Mouse (Mus musculus): ENCODE measurements around the gene Syn2. TPM values are rescaled to one million over a fixed set of nuclear protein-coding genes. Genes with fewer than 3 reads are reported as not detected.

Gene Syn2
- total RNA-seq, 2 experiments from 2014 or later, result not detected

DNA sequence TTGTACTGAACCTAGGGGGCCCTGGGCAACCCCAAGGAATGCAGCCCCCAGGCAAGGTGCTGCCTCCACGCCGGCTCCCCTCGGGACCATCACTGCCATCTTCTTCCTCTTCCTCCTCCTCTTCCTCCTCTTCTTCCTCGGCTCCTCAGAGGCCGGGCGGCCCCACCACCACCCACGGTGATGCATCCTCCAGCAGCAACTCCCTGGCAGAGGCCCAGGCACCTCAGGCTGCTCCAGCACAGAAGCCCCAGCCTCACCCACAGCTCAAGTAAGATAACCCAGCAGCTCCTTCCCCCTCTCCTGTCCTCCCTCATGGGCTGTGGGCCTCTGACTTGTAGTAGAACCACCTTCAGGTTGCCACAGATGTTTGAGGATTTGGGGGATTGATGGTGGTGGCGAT lies 143.4 kb downstream of the Syn2 start:
- no peak for ATAC-seq (replicated peaks; ENCODE audit: low FRiP score, poor library complexity, severe bottlenecking)

- no peak for ATAC-seq (replicated peaks; ENCODE audit: low FRiP score, poor library complexity, severe bottlenecking)
These were observed 144.9 kb downstream of the Syn2 start for GRCm38 (mm10) chr6:115279639-115280038.

- no peak for ATAC-seq (replicated peaks; ENCODE audit: low FRiP score, poor library complexity, severe bottlenecking)
These were observed 149.5 kb downstream of the Syn2 start for GRCm38 (mm10) chr6:115284153-115284552.

DNA sequence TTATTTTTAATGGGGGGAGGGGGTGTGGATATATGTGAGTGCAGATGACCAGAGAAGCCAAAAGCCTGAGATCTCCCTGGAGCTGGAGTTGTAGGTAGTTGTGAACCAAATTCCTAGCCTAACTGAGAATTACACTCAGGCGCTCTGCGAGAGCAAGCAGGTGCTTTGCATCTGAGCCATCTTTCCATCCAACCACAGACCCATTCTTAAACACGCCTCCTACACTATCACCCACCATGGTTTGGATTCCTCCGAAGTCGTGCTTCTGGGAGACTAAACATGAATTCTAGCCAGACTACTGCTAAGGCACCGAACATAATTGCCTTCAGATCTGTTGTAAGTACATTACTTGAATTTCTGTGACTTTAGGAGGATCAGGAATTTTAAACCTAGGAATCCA lies 151.7 kb downstream of the Syn2 start:
- ATAC-seq (replicated peaks; ENCODE audit: low FRiP score, poor library complexity, severe bottlenecking), result no peak

DNA sequence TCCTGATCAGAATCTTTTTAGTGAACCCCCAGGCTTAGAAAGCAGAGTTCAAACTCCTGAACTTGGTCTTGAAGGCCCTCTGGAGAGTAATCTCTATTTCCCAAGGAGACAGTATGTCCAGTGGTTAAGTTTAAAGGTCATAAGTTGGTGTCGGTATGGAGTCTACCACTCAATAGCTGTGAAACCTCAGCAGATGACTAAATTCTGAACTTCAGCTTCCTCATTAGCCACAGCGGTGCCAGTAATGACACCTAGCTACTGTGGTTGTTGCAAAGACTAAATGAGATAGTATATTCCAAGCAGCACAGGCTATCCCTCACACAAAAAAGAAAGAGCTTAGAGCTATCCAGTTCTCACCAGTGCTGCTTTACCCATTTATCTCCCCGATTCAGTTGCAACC lies 153.5 kb downstream of the Syn2 start:
- ATAC-seq (replicated peaks; ENCODE audit: low FRiP score, poor library complexity, severe bottlenecking), result no peak

GRCm38 (mm10) chr6:115290561-115290960 lies 155.9 kb downstream of the Syn2 start:
- no peak for ATAC-seq (replicated peaks; ENCODE audit: low FRiP score, poor library complexity, severe bottlenecking)

DNA sequence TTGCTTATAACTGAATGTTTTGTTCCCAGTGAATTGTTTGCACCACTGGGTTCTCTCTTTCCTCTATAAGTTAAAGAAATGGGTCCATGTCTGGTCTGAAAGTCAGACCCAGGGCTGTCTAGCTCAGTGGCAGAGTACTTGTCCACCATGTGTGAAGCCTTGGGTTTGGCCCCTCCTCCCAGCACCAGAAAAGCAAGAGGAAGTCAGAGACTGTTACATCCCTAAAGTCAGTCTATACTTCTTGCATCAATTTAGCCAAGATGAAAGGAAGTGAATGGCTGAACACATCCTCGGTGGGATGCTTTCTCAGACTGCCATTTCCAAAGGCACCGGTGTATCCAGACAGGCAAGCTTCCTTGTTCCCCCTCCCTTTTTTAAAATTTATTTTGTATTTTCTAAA lies 156.4 kb downstream of the Syn2 start:
- no peak for ATAC-seq (replicated peaks; ENCODE audit: low FRiP score, poor library complexity, severe bottlenecking)

DNA sequence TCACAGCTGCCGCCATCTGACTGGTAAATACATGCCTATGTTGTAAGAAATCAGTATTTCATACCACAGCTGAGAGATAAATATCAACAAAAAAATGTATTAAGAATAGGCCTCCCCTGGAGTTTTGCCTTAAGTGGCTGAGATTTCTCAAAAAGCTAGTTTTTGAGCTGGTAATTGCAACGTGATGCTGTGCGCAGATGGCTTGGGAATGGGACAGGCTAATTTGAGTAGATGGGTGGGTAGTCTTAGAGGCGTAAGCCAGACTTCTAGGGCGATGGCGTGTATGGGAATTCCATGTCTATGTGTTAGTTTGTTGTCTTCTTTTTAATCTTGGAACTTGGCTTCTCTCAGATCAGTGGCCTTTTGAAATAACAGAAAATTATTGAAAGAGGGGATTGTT lies 157.1 kb downstream of the Syn2 start:
- no peak for ATAC-seq (replicated peaks; ENCODE audit: low FRiP score, poor library complexity, severe bottlenecking)

GRCm38 (mm10) chr6:115292621-115293020 lies 157.9 kb downstream of the Syn2 start:
- no peak for ATAC-seq (replicated peaks; ENCODE audit: low FRiP score, poor library complexity, severe bottlenecking)

DNA sequence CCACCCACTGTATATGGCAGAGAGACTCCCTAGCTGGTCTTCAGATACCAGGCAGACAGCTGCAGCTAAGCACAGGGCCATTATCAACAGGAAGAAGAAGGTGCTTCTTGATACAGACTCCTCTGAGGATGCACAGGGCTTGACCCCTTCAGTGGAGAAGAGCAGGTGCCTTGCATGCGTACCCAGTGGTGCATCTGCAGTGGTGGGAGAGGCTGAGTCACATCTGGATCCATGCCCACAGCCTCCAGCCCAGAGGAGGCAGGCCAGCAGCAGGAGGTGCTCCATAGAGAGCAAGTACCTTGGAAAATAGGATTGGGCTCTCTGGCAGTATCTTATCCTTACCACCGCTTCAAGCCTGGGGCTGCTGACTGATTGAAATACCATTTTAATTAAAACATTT lies 159.2 kb downstream of the Syn2 start:
- ATAC-seq (replicated peaks; ENCODE audit: low FRiP score, poor library complexity, severe bottlenecking), result no peak

DNA sequence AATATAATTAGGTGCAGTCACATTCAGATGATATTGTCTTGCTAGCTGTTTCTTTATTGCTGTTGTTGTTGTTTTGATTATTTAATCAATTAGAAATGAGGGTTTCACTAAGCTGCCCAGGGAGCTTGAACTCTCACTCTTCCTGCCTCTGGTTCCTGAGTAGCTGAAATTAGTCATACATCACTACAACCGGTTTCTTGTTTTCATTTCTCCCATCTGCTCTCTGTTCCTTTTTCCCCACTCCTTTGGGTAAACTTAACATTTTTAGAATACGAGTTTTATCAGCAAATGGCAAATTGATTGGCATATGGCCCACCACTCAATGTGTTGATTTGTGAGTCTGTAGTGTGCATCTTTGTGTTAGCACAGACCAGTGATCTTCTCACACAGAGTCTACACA lies 172.4 kb downstream of the Syn2 start:
- ATAC-seq (replicated peaks; ENCODE audit: low FRiP score, poor library complexity, severe bottlenecking), result no peak

DNA sequence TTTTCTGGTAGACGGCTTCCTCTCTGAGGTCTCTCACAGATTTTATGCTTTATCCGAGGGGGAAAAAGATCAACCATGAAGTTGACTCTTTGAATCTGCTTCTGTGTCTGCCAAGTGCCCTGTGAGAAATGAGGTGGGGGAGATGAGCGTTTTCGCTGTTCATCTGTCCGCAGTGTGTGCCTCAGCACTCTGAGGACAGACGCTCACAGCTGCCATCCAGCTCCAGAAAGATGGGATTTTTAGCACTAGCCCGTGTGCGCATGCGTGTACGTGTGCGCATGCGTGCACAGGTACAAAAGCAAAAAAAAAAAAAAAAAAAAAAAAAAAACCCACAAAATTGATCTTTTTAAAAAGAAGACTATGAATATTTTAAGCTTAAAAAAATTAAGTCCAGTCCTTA lies 178.1 kb downstream of the Syn2 start:
- no peak for ATAC-seq (replicated peaks; ENCODE audit: low FRiP score, poor library complexity, severe bottlenecking)

GRCm38 (mm10) chr6:115313235-115313738 lies 178.6 kb downstream of the Syn2 start:
- ATAC-seq (replicated peaks; ENCODE audit: low FRiP score, poor library complexity, severe bottlenecking), result no peak

GRCm38 (mm10) chr6:115313910-115314309 lies 179.2 kb downstream of the Syn2 start:
- ATAC-seq (replicated peaks; ENCODE audit: low FRiP score, poor library complexity, severe bottlenecking), result no peak

DNA sequence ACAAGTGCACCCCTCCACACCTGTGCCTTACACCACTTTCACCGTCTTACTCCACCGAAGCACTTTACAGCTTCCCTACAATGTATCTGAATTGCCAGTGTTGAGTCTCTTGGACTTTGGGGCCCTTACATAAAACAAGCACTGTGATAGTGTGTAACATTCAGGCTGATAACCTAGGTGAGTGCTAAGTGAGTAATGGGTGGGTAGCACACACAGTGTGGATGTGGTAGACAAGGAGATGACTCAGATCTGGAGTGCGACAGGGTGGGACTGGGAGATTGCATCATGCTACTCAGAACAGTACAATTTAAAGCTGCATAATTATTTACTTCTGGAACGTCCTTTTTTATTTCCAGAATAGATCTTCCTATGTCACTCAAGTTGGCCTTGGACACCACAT lies 181.1 kb downstream of the Syn2 start:
- no peak for ATAC-seq (replicated peaks; ENCODE audit: low FRiP score, poor library complexity, severe bottlenecking)

- ATAC-seq (replicated peaks; ENCODE audit: low FRiP score, poor library complexity, severe bottlenecking), result no peak
These were observed 182.1 kb downstream of the Syn2 start for GRCm38 (mm10) chr6:115316811-115317221.

- ATAC-seq (replicated peaks; ENCODE audit: low FRiP score, poor library complexity, severe bottlenecking), result no peak
These were observed 184.1 kb downstream of the Syn2 start for GRCm38 (mm10) chr6:115318811-115319210.

- ATAC-seq (replicated peaks; ENCODE audit: low FRiP score, poor library complexity, severe bottlenecking), result no peak
These were observed 185.0 kb downstream of the Syn2 start for GRCm38 (mm10) chr6:115319686-115320085.

- no peak for ATAC-seq (replicated peaks; ENCODE audit: low FRiP score, poor library complexity, severe bottlenecking)
These were observed 186.4 kb downstream of the Syn2 start for GRCm38 (mm10) chr6:115320927-115321714.

DNA sequence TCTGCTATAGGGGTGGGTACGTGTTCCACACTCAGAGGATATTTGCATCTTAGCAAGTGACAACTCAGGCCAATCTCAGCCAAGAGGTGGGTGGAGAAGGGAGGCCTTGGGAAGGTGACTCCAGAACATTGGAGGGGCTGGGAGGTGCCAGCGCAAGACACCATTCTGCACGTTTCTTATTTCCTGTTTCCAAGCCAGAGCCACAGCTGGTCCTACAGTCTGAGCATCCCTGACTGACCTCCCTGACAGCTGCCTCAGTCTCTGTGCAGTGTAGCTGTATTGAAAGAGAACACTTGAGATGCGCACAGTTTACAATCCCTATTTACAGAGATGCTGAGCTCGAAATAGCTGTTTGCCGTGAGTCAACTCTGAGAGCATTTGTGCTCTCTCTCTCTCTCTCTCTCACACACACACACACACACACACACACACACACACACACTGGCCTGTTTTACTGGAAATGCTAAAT lies 187.2 kb downstream of the Syn2 start:
- ATAC-seq (replicated peaks; ENCODE audit: low FRiP score, poor library complexity, severe bottlenecking), result no peak

DNA sequence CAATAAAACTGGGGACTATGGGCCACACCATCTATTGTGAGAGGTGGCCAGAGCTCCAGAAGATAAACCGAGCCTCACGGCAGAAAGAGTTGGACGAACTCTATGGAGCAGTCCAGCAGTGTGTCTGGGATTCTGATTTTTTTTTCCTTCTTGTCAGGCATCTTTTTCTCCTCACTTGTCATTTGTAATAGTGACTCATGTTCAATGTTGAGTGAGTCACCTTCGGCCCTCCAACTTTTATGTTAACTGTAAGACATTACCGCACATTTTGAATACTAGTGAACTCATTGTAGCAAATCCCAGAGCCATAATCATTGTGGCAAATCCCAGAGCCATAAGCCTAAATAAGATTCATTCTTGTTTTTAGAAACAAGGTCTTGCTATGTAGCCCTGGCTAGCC lies 188.3 kb downstream of the Syn2 start:
- ATAC-seq (replicated peaks; ENCODE audit: low FRiP score, poor library complexity, severe bottlenecking), result no peak

DNA sequence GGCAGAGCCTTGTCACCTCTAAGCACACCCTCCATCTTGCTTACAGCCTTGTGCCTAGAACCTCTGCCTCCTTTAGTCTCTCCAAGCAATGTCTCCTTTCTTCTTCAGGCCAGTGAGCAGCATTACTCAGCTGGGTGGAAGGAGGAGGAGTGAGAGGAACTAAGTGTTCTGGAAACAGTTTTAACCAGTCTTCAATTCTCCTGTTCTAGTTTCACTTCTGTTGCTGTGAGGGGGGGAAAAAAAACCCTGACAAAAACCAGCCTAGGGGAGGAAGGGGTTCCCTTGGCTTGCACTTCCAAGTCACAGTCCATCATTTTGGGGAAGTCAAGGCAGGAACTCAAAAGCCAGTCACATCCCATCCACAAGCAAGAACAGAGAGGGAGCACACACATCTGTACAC lies 196.3 kb downstream of the Syn2 start:
- ATAC-seq (replicated peaks; ENCODE audit: low FRiP score, poor library complexity, severe bottlenecking), result no peak
